Mouse (Mus musculus): ENCODE data around the gene Dmwd. TPM values are rescaled to one million over a fixed set of nuclear protein-coding genes. Genes with fewer than 3 reads are reported as not detected.
A peak's percentile ranks its signal among the peaks of the same experiment; 100 is the strongest.

The Dmwd gene
- polyA plus RNA-seq, 1 experiment from 2014 or later, result 20.2 TPM

DNA sequence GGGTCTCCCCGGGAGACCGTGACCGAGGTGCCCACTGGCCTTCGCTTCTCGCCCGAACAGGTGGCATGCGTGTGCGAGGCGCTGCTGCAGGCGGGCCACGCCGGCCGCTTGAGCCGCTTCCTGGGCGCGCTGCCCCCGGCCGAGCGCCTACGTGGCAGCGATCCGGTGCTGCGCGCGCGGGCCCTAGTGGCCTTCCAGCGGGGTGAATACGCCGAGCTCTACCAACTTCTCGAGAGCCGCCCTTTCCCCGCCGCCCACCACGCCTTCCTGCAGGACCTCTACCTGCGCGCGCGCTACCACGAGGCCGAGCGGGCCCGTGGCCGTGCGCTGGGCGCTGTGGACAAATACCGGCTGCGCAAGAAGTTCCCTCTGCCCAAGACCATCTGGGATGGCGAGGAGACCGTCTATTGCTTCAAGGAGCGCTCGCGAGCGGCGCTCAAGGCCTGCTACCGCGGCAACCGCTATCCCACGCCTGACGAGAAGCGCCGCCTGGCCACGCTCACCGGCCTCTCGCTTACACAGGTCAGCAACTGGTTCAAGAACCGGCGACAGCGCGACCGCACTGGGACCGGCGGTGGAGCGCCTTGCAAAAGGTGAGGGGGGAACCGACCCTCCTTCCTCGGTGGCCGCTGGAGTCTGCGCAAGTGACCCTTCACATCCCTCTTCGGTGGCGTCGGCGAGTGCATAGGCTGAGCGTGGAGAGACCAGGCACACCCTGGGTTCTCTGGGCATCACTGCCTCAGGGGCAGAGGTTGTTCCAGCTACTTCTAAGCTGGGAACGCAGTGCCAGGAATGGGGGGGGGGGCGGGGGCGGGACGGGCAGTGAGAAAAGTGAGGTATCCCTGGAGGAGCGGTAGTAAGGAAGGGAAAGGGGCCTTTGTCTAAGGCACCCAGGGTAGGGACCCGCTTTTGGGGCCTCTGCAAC lies 19.1 kb downstream of the Dmwd start:
- H3K27me3 ChIP-seq (ENCODE audit: control insufficient read depth, insufficient read depth, low read length), result peaks cover 7% of the 10 kb centered on the region; the same call in 1 of the 2 replicates
- peak overlapping the region; percentile 90 for H3K9ac ChIP-seq (ENCODE audit: low read depth, low read length)

DNA sequence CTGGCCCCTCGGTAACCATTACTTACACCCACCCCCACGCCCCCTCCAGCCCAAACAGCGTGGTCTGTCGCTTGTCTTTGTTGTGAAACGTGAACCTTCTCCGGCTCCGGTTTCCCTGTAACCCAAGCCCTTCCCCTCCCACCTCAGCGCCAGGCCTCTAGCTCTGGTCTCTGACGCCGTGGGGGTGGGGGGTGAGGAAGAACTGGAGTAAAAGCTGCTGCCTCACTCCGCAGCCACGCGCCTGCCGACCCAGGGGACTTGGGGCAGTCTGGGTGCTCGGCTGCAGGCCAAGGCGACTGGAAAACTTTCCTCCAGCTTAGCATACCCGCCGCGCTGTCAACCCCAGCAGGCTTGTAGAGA lies 19.7 kb downstream of the Dmwd start:
- H3K27ac ChIP-seq (ENCODE audit: low read depth, low read length), result peak overlapping the region; percentile 94; the same call in 1 of the 2 replicates
- ATAC-seq (ENCODE audit: low FRiP score), result 0 out of 2 replicates have a peak, but pooled peaks have one; percentile 0
- 0% methylated on average over 18 of the region's 19 CpGs for WGBS

More for the DNA sequence above, 19.1 kb downstream of the Dmwd start:
- Histone ChIP-seq H3K4me1 (replicated peaks; ENCODE audit: control insufficient read depth, insufficient read depth, low read length) (peaks cover 14% of the 10 kb centered on the region; the same call in 1 of the 2 replicates), H3K4me3 (ENCODE audit: low read depth, low read length) (peak overlapping the region; percentile 72), H3K36me3 (ENCODE audit: control insufficient read depth, insufficient read depth, low read length) (0 out of 2 replicates have a peak, but pooled peaks cover 2% of the 10 kb centered on the region), H3K9me3 (ENCODE audit: control insufficient read depth, low read length) (no peaks in the 10 kb centered on the region), H3K27ac (ENCODE audit: low read depth, low read length) (peak overlapping the region; percentile 94), H3K4me2 (replicated peaks; ENCODE audit: low read depth, low read length) (peak overlapping the region; percentile 99)
- DNase-seq (ENCODE audit: low spot score) (peak; percentile 75), ATAC-seq (ENCODE audit: low FRiP score) (0 out of 2 replicates have a peak, but pooled peaks have one; percentile 2)
- WGBS, result 1% methylated on average over 69 of the region's 87 CpGs

DNA sequence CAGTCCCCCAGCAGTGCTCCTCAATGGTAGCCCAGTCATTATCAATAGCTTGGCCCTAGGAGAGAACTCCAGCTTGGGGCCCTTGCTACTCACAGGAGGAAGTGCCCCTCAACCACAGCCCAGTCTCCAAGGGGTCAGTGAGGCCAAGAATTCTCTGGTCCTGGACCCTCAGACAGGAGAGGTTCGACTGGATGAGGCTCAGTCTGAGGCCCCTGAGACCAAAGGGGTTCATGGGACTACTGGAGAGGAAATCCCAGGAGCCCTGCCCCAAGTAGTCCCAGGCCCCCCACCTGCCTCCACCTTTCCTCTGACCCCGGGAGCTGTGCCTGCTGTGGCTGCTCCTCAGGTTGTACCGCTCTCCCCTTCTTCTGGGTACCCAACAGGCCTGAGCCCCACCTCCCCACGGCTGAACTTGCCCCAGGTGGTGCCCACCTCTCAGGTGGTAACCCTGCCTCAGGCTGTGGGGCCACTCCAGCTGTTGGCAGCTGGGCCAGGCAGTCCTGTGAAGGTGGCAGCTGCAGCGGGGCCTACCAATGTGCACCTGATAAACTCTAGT lies 20.5 kb downstream of the Dmwd start:
- Histone ChIP-seq H3K27ac (ENCODE audit: low read depth, low read length) (no peak overlapping the region), H3K9me3 (ENCODE audit: control insufficient read depth, low read length) (no peaks in the 10 kb centered on the region), H3K4me1 (replicated peaks; ENCODE audit: control insufficient read depth, insufficient read depth, low read length) (peaks cover 14% of the 10 kb centered on the region; the same call in 1 of the 2 replicates), H3K4me2 (replicated peaks; ENCODE audit: low read depth, low read length) (peak overlapping the region; percentile 99), H3K36me3 (ENCODE audit: control insufficient read depth, insufficient read depth, low read length) (0 out of 2 replicates have a peak, but pooled peaks cover 2% of the 10 kb centered on the region), H3K9ac (ENCODE audit: low read depth, low read length) (peak overlapping the region; percentile 90), H3K4me3 (ENCODE audit: low read depth, low read length) (peak overlapping the region; percentile 72), H3K27me3 (ENCODE audit: control insufficient read depth, insufficient read depth, low read length) (no peaks in the 10 kb centered on the region; the same call in 1 of the 2 replicates)
- WGBS, result 50% methylated on average over 5 of the region's 5 CpGs
- ATAC-seq (ENCODE audit: low FRiP score), result no peak
- no peak for DNase-seq (ENCODE audit: low spot score)

More for the DNA sequence above, 19.7 kb downstream of the Dmwd start:
- Histone ChIP-seq H3K9ac (ENCODE audit: low read depth, low read length) (peak overlapping the region; percentile 90), H3K4me2 (replicated peaks; ENCODE audit: low read depth, low read length) (peak overlapping the region; percentile 99), H3K36me3 (ENCODE audit: control insufficient read depth, insufficient read depth, low read length) (0 out of 2 replicates have a peak, but pooled peaks cover 2% of the 10 kb centered on the region), H3K27me3 (ENCODE audit: control insufficient read depth, insufficient read depth, low read length) (peaks cover 5% of the 10 kb centered on the region; the same call in 1 of the 2 replicates), H3K9me3 (ENCODE audit: control insufficient read depth, low read length) (no peaks in the 10 kb centered on the region), H3K4me3 (ENCODE audit: low read depth, low read length) (peak overlapping the region; percentile 72), H3K4me1 (replicated peaks; ENCODE audit: control insufficient read depth, insufficient read depth, low read length) (peaks cover 14% of the 10 kb centered on the region; the same call in 1 of the 2 replicates)
- peak; percentile 73 for DNase-seq (ENCODE audit: low spot score)

DNA sequence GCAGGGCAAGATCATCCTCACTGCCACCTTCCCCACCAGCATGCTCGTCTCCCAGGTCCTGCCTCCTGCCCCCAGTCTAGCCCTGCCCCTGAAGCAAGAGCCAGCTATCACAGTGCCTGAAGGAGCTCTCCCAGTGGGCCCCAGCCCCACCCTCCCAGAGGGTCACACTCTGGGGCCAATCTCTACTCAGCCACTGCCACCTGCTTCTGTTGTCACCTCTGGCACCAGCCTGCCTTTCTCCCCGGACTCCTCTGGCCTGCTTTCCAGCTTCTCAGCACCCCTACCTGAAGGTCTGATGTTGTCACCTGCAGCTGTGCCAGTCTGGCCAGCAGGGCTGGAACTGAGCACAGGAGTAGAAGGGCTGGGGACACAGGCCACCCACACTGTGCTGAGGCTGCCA lies 21.2 kb downstream of the Dmwd start:
- H3K4me1 ChIP-seq (replicated peaks; ENCODE audit: control insufficient read depth, insufficient read depth, low read length), result peaks cover 9% of the 10 kb centered on the region; the same call in 1 of the 2 replicates
- no peak overlapping the region for H3K9ac ChIP-seq (ENCODE audit: low read depth, low read length)
- no peaks in the 10 kb centered on the region for H3K9me3 ChIP-seq (ENCODE audit: control insufficient read depth, low read length)
- DNase-seq (ENCODE audit: low spot score) (no peak), ATAC-seq (ENCODE audit: low FRiP score) (no peak)
- H3K4me2 ChIP-seq (replicated peaks; ENCODE audit: low read depth, low read length), result no peak overlapping the region
- no peak overlapping the region for H3K4me3 ChIP-seq (ENCODE audit: low read depth, low read length)
- H3K27ac ChIP-seq (ENCODE audit: low read depth, low read length), result no peak overlapping the region
- WGBS, result 71% methylated on average over 2 of the region's 2 CpGs
- no peaks in the 10 kb centered on the region for H3K27me3 ChIP-seq (ENCODE audit: control insufficient read depth, insufficient read depth, low read length)
- H3K36me3 ChIP-seq (ENCODE audit: control insufficient read depth, insufficient read depth, low read length), result 0 out of 2 replicates have a peak, but pooled peaks cover 2% of the 10 kb centered on the region

DNA sequence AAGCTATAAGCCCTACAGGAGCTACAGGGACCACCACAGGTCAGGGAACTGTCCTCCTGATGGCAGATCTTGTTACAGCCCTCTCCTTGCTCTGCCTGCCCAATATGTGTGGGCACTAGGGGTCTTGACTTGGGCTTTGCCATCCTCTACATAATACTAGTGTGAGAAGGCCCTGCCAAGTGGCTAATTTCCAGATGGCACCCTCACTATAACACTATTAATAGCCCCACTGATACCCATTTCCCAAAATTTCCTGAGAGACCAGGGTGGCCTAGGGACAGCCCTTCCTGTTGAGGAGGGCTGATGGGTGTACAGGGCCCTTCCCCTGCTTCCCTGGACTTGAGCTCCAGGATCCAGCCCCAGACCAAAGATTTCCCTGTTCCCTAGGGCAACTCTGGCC lies 21.8 kb downstream of the Dmwd start:
- Histone ChIP-seq H3K4me2 (replicated peaks; ENCODE audit: low read depth, low read length) (no peak overlapping the region), H3K27me3 (ENCODE audit: control insufficient read depth, insufficient read depth, low read length) (no peaks in the 10 kb centered on the region), H3K9ac (ENCODE audit: low read depth, low read length) (no peak overlapping the region), H3K4me1 (replicated peaks; ENCODE audit: control insufficient read depth, insufficient read depth, low read length) (peaks cover 5% of the 10 kb centered on the region; the same call in 1 of the 2 replicates), H3K27ac (ENCODE audit: low read depth, low read length) (no peak overlapping the region), H3K4me3 (ENCODE audit: low read depth, low read length) (no peak overlapping the region), H3K9me3 (ENCODE audit: control insufficient read depth, low read length) (no peaks in the 10 kb centered on the region), H3K36me3 (ENCODE audit: control insufficient read depth, insufficient read depth, low read length) (0 out of 2 replicates have a peak, but pooled peaks cover 2% of the 10 kb centered on the region)
- ATAC-seq (ENCODE audit: low FRiP score) (no peak), DNase-seq (ENCODE audit: low spot score) (no peak)

DNA sequence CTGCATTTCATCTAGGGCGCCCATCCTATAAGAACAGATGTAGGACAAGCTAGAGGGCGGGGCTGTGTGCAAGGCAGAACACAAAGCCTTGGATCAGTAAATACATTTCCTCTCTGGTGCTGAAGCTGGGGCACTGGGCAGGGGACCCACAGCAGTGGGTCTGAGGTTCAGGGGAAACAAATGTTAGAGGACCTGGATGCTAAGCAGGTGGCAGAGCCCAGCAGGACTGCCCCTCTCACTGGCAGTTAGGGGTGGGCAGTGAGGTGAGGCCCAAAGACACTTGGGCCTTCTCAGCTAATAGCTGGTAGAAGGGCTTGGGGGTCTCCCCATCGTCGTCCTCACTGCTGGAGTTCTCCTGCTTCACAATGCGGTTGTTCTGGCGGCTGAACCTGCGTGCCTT lies 22.8 kb downstream of the Dmwd start:
- Histone ChIP-seq H3K9ac (ENCODE audit: low read depth, low read length) (no peak overlapping the region), H3K4me2 (replicated peaks; ENCODE audit: low read depth, low read length) (no peak overlapping the region), H3K4me1 (replicated peaks; ENCODE audit: control insufficient read depth, insufficient read depth, low read length) (peaks cover 5% of the 10 kb centered on the region; the same call in 1 of the 2 replicates), H3K27ac (ENCODE audit: low read depth, low read length) (no peak overlapping the region), H3K36me3 (ENCODE audit: control insufficient read depth, insufficient read depth, low read length) (0 out of 2 replicates have a peak, but pooled peaks cover 2% of the 10 kb centered on the region), H3K27me3 (ENCODE audit: control insufficient read depth, insufficient read depth, low read length) (no peaks in the 10 kb centered on the region), H3K4me3 (ENCODE audit: low read depth, low read length) (no peak overlapping the region), H3K9me3 (ENCODE audit: control insufficient read depth, low read length) (no peaks in the 10 kb centered on the region)
- DNase-seq (ENCODE audit: low spot score), result no peak
- WGBS, result 61% methylated on average over 7 of the region's 7 CpGs
- no peak for ATAC-seq (ENCODE audit: low FRiP score)

DNA sequence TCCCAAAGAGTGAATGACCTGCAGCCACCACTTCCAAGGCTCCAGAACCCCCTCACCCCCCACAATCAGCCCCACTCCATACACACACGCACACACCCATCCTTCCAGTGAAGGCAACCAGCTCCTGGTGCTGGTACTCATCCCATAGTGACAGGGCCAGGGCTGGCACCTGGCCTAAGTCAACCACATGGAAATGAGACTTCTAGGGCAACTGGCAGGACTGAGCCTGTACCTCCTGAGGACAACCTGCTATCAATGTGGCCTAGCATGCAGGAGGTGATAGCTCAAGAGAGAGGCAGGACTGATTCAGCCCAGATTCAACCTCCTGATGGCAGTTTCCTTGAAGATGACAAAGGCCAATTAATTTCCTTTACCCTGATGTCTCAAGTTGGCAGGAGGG lies 24.3 kb downstream of the Dmwd start:
- H3K27ac ChIP-seq (ENCODE audit: low read depth, low read length), result no peak overlapping the region
- H3K27me3 ChIP-seq (ENCODE audit: control insufficient read depth, insufficient read depth, low read length), result no peaks in the 10 kb centered on the region
- WGBS, result 82% methylated on average over 1 of the region's 1 CpGs
- H3K36me3 ChIP-seq (ENCODE audit: control insufficient read depth, insufficient read depth, low read length), result 0 out of 2 replicates have a peak, but pooled peaks cover 2% of the 10 kb centered on the region
- H3K4me3 ChIP-seq (ENCODE audit: low read depth, low read length), result no peak overlapping the region; the same call in 1 of the 2 replicates
- H3K9me3 ChIP-seq (ENCODE audit: control insufficient read depth, low read length), result no peaks in the 10 kb centered on the region
- no peak overlapping the region for H3K4me2 ChIP-seq (replicated peaks; ENCODE audit: low read depth, low read length)
- no peak overlapping the region for H3K9ac ChIP-seq (ENCODE audit: low read depth, low read length)
- ATAC-seq (ENCODE audit: low FRiP score), result no peak
- H3K4me1 ChIP-seq (replicated peaks; ENCODE audit: control insufficient read depth, insufficient read depth, low read length), result peaks cover 5% of the 10 kb centered on the region; the same call in 1 of the 2 replicates
- no peak for DNase-seq (ENCODE audit: low spot score)

DNA sequence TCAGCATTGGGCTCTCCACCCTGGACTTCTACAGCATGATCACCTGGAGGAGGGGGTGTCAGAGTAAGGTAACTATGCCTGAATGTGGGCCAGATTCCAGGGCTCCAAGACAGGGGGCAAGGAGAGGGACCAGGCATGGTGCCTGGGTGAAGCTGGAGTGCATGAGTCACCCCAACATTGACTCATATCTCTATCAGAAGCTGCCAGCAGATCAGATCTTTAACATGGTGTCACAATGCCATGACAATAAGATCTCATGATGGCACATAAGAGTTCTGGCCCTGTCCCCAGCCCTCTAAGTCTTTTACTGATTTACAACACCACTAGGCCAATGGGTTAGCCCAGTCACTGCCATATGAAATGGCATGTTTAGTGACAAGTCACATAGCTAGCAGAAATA lies 27.7 kb downstream of the Dmwd start:
- no peak overlapping the region for H3K4me2 ChIP-seq (replicated peaks; ENCODE audit: low read depth, low read length)
- H3K36me3 ChIP-seq (ENCODE audit: control insufficient read depth, insufficient read depth, low read length), result no peaks in the 10 kb centered on the region
- H3K27ac ChIP-seq (ENCODE audit: low read depth, low read length), result no peak overlapping the region
- no peaks in the 10 kb centered on the region for H3K27me3 ChIP-seq (ENCODE audit: control insufficient read depth, insufficient read depth, low read length)
- ATAC-seq (ENCODE audit: low FRiP score) (no peak), DNase-seq (ENCODE audit: low spot score) (no peak)
- no peak overlapping the region for H3K4me3 ChIP-seq (ENCODE audit: low read depth, low read length)
- no peak overlapping the region for H3K9ac ChIP-seq (ENCODE audit: low read depth, low read length)
- no peaks in the 10 kb centered on the region for H3K9me3 ChIP-seq (ENCODE audit: control insufficient read depth, low read length)
- H3K4me1 ChIP-seq (replicated peaks; ENCODE audit: control insufficient read depth, insufficient read depth, low read length), result no peaks in the 10 kb centered on the region
